Mouse (Mus musculus): ENCODE measurements around the gene Tmcc1. TPM values are rescaled to one million over a fixed set of nuclear protein-coding genes. Genes with fewer than 3 reads are reported as not detected.

Gene Tmcc1
- total and polyA plus RNA-seq, 3 experiments: 9.1 to 30.6 TPM; not detected in 1

DNA sequence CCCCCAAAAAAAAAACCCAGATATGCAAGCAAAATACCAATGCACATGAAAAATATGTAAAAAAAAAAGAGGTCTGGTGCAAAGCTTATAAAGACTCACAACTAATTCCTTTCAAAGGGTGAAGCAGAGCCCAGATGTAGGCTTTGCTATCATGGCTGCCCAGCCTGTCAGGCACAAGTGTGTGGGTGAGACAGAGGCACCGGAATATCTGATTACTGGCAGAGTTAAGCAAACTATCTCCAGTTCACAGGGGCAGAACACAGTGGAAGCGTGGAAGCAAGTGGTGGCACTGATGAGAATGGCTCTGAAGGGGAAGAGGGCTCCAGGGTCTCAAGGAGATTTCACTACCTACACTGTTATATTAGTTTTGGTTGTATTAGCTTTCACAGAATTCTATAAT, 155.1 kb downstream of the Tmcc1 start (continued):
- no peak for TF ChIP-seq MEF2A (IDR thresholded peaks at IDR 0.05; ENCODE audit: extremely low read depth, insufficient replicate concordance, low read depth, low read length, poor library complexity, severe bottlenecking)
- peak; percentile 93 for TF ChIP-seq GATA1 (IDR thresholded peaks at IDR 0.05; ENCODE audit: low read depth, low read length)
- no peak for TF ChIP-seq MAX (IDR thresholded peaks at IDR 0.05; ENCODE audit: low read length)
- no peak for TF ChIP-seq NELFE (IDR thresholded peaks at IDR 0.05; ENCODE audit: low read depth, low read length)
- TF ChIP-seq ZKSCAN1 (IDR thresholded peaks at IDR 0.05; ENCODE audit: low read depth, low read length): no peak
- peak; percentile 46; the same call in 1 of the 2 replicates for TF ChIP-seq ETS1 (IDR thresholded peaks at IDR 0.05; ENCODE audit: low read depth, low read length)
- TF ChIP-seq MAZ (IDR thresholded peaks at IDR 0.05; ENCODE audit: low read depth, low read length): no peak
- peak; percentile 90 to 93 for TF ChIP-seq EP300 (IDR thresholded peaks at IDR 0.05; ENCODE audit: low read depth in 1 of 2, low read length in 2 of 2)
- no peak for TF ChIP-seq E2F4 (IDR thresholded peaks at IDR 0.05; ENCODE audit: borderline replicate concordance, low read depth, low read length)
- TF ChIP-seq ZNF384 (IDR thresholded peaks at IDR 0.05; ENCODE audit: low read depth, low read length): no peak
- no peak for TF ChIP-seq ZC3H11A (IDR thresholded peaks at IDR 0.05; ENCODE audit: low read depth, low read length)
- no peak for TF ChIP-seq POLR2AphosphoS2 (IDR thresholded peaks at IDR 0.05; ENCODE audit: low read length)
- no peak for TF ChIP-seq CHD2 (IDR thresholded peaks at IDR 0.05; ENCODE audit: low read length)
- TF ChIP-seq POLR2AphosphoS5 (IDR thresholded peaks at IDR 0.05; ENCODE audit: borderline replicate concordance, low read depth, low read length): no peak
- no peak for TF ChIP-seq ELF1 (IDR thresholded peaks at IDR 0.05; ENCODE audit: low read depth, low read length)

GRCm38 (mm10) chr6:116037281-116037831, 155.9 kb downstream of the Tmcc1 start:
- TF ChIP-seq POLR2A (IDR thresholded peaks at IDR 0.05; ENCODE audit: control insufficient read depth in 1 of 2, insufficient read depth in 1 of 2, low read depth in 1 of 2, low read length in 2 of 2, poor library complexity in 1 of 2): no peak
- no peak for TF ChIP-seq NRF1 (IDR thresholded peaks at IDR 0.05; ENCODE audit: insufficient read depth, low read depth, low read length, poor library complexity, severe bottlenecking)
- no peak for TF ChIP-seq JUND (IDR thresholded peaks at IDR 0.05; ENCODE audit: low read depth, low read length)
- TF ChIP-seq POLR2AphosphoS5 (IDR thresholded peaks at IDR 0.05; ENCODE audit: borderline replicate concordance, low read depth, low read length): no peak
- no peak for TF ChIP-seq TAL1 (IDR thresholded peaks at IDR 0.05; ENCODE audit: low read length)
- TF ChIP-seq CHD1 (IDR thresholded peaks at IDR 0.05; ENCODE audit: low read depth, low read length): no peak
- no peak for TF ChIP-seq NELFE (IDR thresholded peaks at IDR 0.05; ENCODE audit: low read depth, low read length)
- TF ChIP-seq KAT2A (conservative IDR thresholded peaks at IDR 0.05; ENCODE audit: low read depth, low read length): no peak
- TF ChIP-seq ETS1 (IDR thresholded peaks at IDR 0.05; ENCODE audit: low read depth, low read length): no peak
- TF ChIP-seq ZC3H11A (IDR thresholded peaks at IDR 0.05; ENCODE audit: low read depth, low read length): no peak
- no peak for TF ChIP-seq SIN3A (IDR thresholded peaks at IDR 0.05; ENCODE audit: low read length)
- TF ChIP-seq CHD2 (IDR thresholded peaks at IDR 0.05; ENCODE audit: low read length): no peak
- no peak for TF ChIP-seq UBTF (IDR thresholded peaks at IDR 0.05; ENCODE audit: borderline replicate concordance, insufficient read depth, low read depth, low read length)
- no peak for TF ChIP-seq MYB (IDR thresholded peaks at IDR 0.05; ENCODE audit: low read depth, low read length)
- no peak for TF ChIP-seq SMC3 (IDR thresholded peaks at IDR 0.05; ENCODE audit: low read depth, low read length)
- no peak for TF ChIP-seq GATA1 (IDR thresholded peaks at IDR 0.05; ENCODE audit: low read depth, low read length)
- no peak for TF ChIP-seq ZKSCAN1 (IDR thresholded peaks at IDR 0.05; ENCODE audit: low read depth, low read length)
- no peak for TF ChIP-seq CTCF (IDR thresholded peaks at IDR 0.05 in 2 of 3, conservative IDR thresholded peaks at IDR 0.05 in 1 of 3; ENCODE audit: control insufficient read depth in 1 of 3, insufficient read depth in 1 of 3, low read depth in 2 of 3, low read length in 3 of 3, poor library complexity in 1 of 3, severe bottlenecking in 1 of 3)
- TF ChIP-seq POLR2AphosphoS2 (IDR thresholded peaks at IDR 0.05; ENCODE audit: low read length): no peak
- no peak for TF ChIP-seq TCF12 (IDR thresholded peaks at IDR 0.05; ENCODE audit: low read depth, low read length)
- DNase-seq (ENCODE audit: low read depth, low spot score): no peak
- no peak overlapping the region for H3K9ac ChIP-seq (ENCODE audit: control insufficient read depth, low read depth, low read length, poor library complexity, severe bottlenecking)
- H3K36me3 ChIP-seq (ENCODE audit: control insufficient read depth in 1 of 2, insufficient read depth in 2 of 2, low read length in 2 of 2): peaks cover 0 to 27% of the 10 kb centered on the region in 2 experiments; a peak in 2 of 4 replicates
- H3K4me1 ChIP-seq (ENCODE audit: control insufficient read depth in 1 of 2, insufficient read depth in 2 of 2, low read length in 2 of 2): peaks cover 23 to 28% of the 10 kb centered on the region in 2 experiments
- H3K9me3 ChIP-seq (replicated peaks; ENCODE audit: insufficient read depth, low read length): no peaks in the 10 kb centered on the region
- no peak overlapping the region for H3K4me3 ChIP-seq (ENCODE audit: control insufficient read depth in 1 of 2, insufficient read depth in 1 of 2, low read depth in 2 of 2, low read length in 2 of 2)
- H3K27ac ChIP-seq (ENCODE audit: control insufficient read depth, low read depth, low read length): no peak overlapping the region; the same call in 1 of the 2 replicates
- H3K79me2 ChIP-seq (ENCODE audit: control insufficient read depth, insufficient read depth, low read length, poor library complexity): no peaks in the 10 kb centered on the region
- H3K27me3 ChIP-seq (ENCODE audit: control insufficient read depth in 1 of 2, insufficient read depth in 2 of 2, low read length in 2 of 2): no peaks in the 10 kb centered on the region

Measured in MEL (cell line).